ENCODE assay signal across 8 mouse cellular contexts in genomic region chr3:107740578-107741207, GRCm38 (mm10). TPM values are rescaled to one million over a fixed set of nuclear protein-coding genes. Genes with fewer than 3 reads are reported as not detected.
DNase-seq lines count a peak whose midpoint lies in the region; ATAC-seq and TF ChIP-seq lines count a peak whose summit lies in the region.

No protein-coding gene starts in this region.

- H3K27ac ChIP-seq in forebrain, embryonic 10.5 days: peak overlapping the region; percentile 89
- peak overlapping the region; percentile 59 for H3K27ac ChIP-seq in heart, embryonic 16.5 days (ENCODE audit: low read length)
- peak overlapping the region; percentile 65 for H3K27ac ChIP-seq in midbrain, embryonic 15.5 days

- no peak for TF ChIP-seq CTCF in C2C12 (IDR thresholded peaks at IDR 0.05; ENCODE audit: control insufficient read depth, insufficient read depth, insufficient read length)

- H3K9me3 ChIP-seq in forebrain, embryonic 10.5 days: no peaks in the 10 kb centered on the region
- H3K9me3 ChIP-seq in heart, embryonic 16.5 days (replicated peaks; ENCODE audit: control insufficient read depth, low read length): no peaks in the 10 kb centered on the region
- no peaks in the 10 kb centered on the region for H3K9me3 ChIP-seq in midbrain, embryonic 15.5 days

- peaks cover 45% of the 10 kb centered on the region for H3K36me3 ChIP-seq in C2C12 (ENCODE audit: control insufficient read depth, insufficient read depth)
- peaks cover 19% of the 10 kb centered on the region for H3K36me3 ChIP-seq in forebrain, embryonic 10.5 days (replicated peaks)
- peaks cover 5% of the 10 kb centered on the region; the same call in 1 of the 2 replicates for H3K36me3 ChIP-seq in heart, embryonic 16.5 days (ENCODE audit: control insufficient read depth, insufficient read depth)
- no peaks in the 10 kb centered on the region for H3K36me3 ChIP-seq in midbrain, embryonic 15.5 days (replicated peaks)

- peak overlapping the region; percentile 13; the same call in 1 of the 2 replicates for H3K9ac ChIP-seq in heart, embryonic 16.5 days (ENCODE audit: low read length)
- H3K9ac ChIP-seq in midbrain, embryonic 15.5 days: no peak overlapping the region

- WGBS in forebrain, embryonic 10.5 days: 5% methylated on average over 6 of the region's 6 CpGs
- 11% methylated on average over 6 of the region's 6 CpGs for WGBS in heart, embryonic 16.5 days
- 5% methylated on average over 6 of the region's 6 CpGs for WGBS in midbrain, embryonic 15.5 days

- DNase-seq in NIH3T3 (ENCODE audit: low read depth): peak; percentile 97
- DNase-seq in forebrain, embryonic 10.5 days (ENCODE audit: extremely low spot score, low spot score): peak; percentile 75
- peak; percentile 61 to 83 for DNase-seq in kidney, postnatal 25 days
- peak; percentile 78 for DNase-seq in testis, postnatal 14 days (ENCODE audit: low spot score)

- peaks cover 31% of the 10 kb centered on the region for H3K79me2 ChIP-seq in C2C12 (ENCODE audit: control insufficient read depth, insufficient read depth)

- peak; percentile 89 for ATAC-seq in heart, embryonic 16.5 days (replicated peaks; ENCODE audit: extremely low read depth, insufficient read depth, low FRiP score)
- peak; percentile 91 for ATAC-seq in midbrain, embryonic 15.5 days (replicated peaks)
- no peak for ATAC-seq in monocyte, adult 5-6 weeks (replicated peaks; ENCODE audit: insufficient number of reproducible peaks, low FRiP score, low TSS enrichment, poor library complexity, severe bottlenecking)

- H3ac ChIP-seq in C2C12 (ENCODE audit: control insufficient read depth, insufficient read length, low read depth): no peak overlapping the region

- peaks cover 45% of the 10 kb centered on the region for H3K4me1 ChIP-seq in forebrain, embryonic 10.5 days
- H3K4me1 ChIP-seq in heart, embryonic 16.5 days (ENCODE audit: control insufficient read depth, insufficient read depth, low read length): peaks cover 40% of the 10 kb centered on the region
- H3K4me1 ChIP-seq in midbrain, embryonic 15.5 days: peaks cover 26% of the 10 kb centered on the region

- H3K79me3 ChIP-seq in C2C12 (ENCODE audit: low read depth): peaks cover 5% of the 10 kb centered on the region

- H3K27me3 ChIP-seq in C2C12 (ENCODE audit: control insufficient read depth, insufficient read depth, insufficient read length): no peaks in the 10 kb centered on the region
- H3K27me3 ChIP-seq in forebrain, embryonic 10.5 days (ENCODE audit: poor library complexity, severe bottlenecking): no peaks in the 10 kb centered on the region
- no peaks in the 10 kb centered on the region for H3K27me3 ChIP-seq in heart, embryonic 16.5 days (ENCODE audit: control insufficient read depth, insufficient read depth, low read length)
- no peaks in the 10 kb centered on the region for H3K27me3 ChIP-seq in midbrain, embryonic 15.5 days (replicated peaks)

- no peak overlapping the region for H3K4me3 ChIP-seq in C2C12 (ENCODE audit: insufficient read depth, poor library complexity, severe bottlenecking)
- peak overlapping the region; percentile 11; the same call in 1 of the 2 replicates for H3K4me3 ChIP-seq in forebrain, embryonic 10.5 days
- no peak overlapping the region for H3K4me3 ChIP-seq in heart, embryonic 16.5 days (ENCODE audit: low read length)
- no peak overlapping the region for H3K4me3 ChIP-seq in midbrain, embryonic 15.5 days

- H3K4me2 ChIP-seq in heart, embryonic 16.5 days (ENCODE audit: low read depth, low read length): 0 out of 2 replicates have a peak overlapping the region, but pooled peaks have one; percentile 9
- H3K4me2 ChIP-seq in midbrain, embryonic 15.5 days: no peak overlapping the region

TF ChIP-seq in C2C12, 6 proteins besides CTCF, POLR2A, EP300 and RAD21:
- TF ChIP-seq MYOD1 (IDR thresholded peaks at IDR 0.05; ENCODE audit: control insufficient read depth, insufficient read length, low read depth) (no peak), MAX (IDR thresholded peaks at IDR 0.05) (peak; percentile 7), MYOG (IDR thresholded peaks at IDR 0.05; ENCODE audit: control insufficient read depth, extremely low read depth, insufficient read length) (no peak)

RNA-seq across cellular contexts. Expression of gene Csf1, which starts 19.6 kb away (rescaled TPM):
- polyA plus RNA-seq in C2C12 (2012; fragmentation: generic; extraction: Trizol): 169 TPM
- 4.6 and 4.8 TPM in 2 replicates for polyA plus RNA-seq in forebrain, embryonic 10.5 days (2016; fragmentation: Nextera tagmentation; extraction: Ambion mirVana)
- polyA plus RNA-seq in heart, embryonic 16.5 days (2015; fragmentation: Nextera tagmentation; extraction: Ambion mirVana): 8.8 and 10.2 TPM in 2 replicates
- 6.7 and 7.9 TPM in 2 replicates for polyA plus RNA-seq in midbrain, embryonic 15.5 days (2015; fragmentation: Nextera tagmentation; extraction: Ambion mirVana)
- 18.1 to 110 TPM (median 76.3 TPM) in 3 replicates for total RNA-seq in monocyte, adult 5-6 weeks (2017)

RNA-seq across cellular contexts. Expression of gene Ahcyl1, which starts 44.3 kb away (rescaled TPM):
- 72.1 TPM for polyA plus RNA-seq in C2C12 (2012; fragmentation: generic; extraction: Trizol)
- 92.3 and 92.4 TPM in 2 replicates for polyA plus RNA-seq in forebrain, embryonic 10.5 days (2016; fragmentation: Nextera tagmentation; extraction: Ambion mirVana)
- 51.9 and 53.2 TPM in 2 replicates for polyA plus RNA-seq in heart, embryonic 16.5 days (2015; fragmentation: Nextera tagmentation; extraction: Ambion mirVana)
- polyA plus RNA-seq in midbrain, embryonic 15.5 days (2015; fragmentation: Nextera tagmentation; extraction: Ambion mirVana): 115 and 117 TPM in 2 replicates
- total RNA-seq in monocyte, adult 5-6 weeks (2017): 42.0 to 72.7 TPM (median 53.6 TPM) in 3 replicates

Comparison
In these comparisons a context has a peak if more than half of its experiments do, and no peak if none do; other contexts are left out.
1. RNA of gene Csf1, which starts 19.6 kb away (polyA plus RNA-seq): 169 TPM in C2C12 (single experiment); 8.8 to 10.2 TPM in heart, embryonic 16.5 days, 6.7 to 7.9 TPM in midbrain, embryonic 15.5 days and 4.6 to 4.8 TPM in forebrain, embryonic 10.5 days; every median in the first group is over 10 times any median in the second.
2. Peak in every context shown above with its lines, with median percentiles within 50 percentile points of each other: DNase-seq and H3K27ac ChIP-seq.